Mouse (Mus musculus) adrenal gland (tissue): Measurements from ENCODE around the gene Fsd1.

Experiments used
- intact Hi-C: fragments of 180-260 bp; cut with DNase I; formaldehyde crosslinking; loops from one replicate; pipeline ENCODE4 v1.15.1; 2025

Fsd1 gene

GRCm38 (mm10) chr17:56007444-56008355 is 21.4 kb downstream of the Fsd1 start:
- intact Hi-C loops: loop anchor here (2.0 kb wide), 1 partner anchor 31 kb away; no protein-coding TSS in a partner anchor

DNA sequence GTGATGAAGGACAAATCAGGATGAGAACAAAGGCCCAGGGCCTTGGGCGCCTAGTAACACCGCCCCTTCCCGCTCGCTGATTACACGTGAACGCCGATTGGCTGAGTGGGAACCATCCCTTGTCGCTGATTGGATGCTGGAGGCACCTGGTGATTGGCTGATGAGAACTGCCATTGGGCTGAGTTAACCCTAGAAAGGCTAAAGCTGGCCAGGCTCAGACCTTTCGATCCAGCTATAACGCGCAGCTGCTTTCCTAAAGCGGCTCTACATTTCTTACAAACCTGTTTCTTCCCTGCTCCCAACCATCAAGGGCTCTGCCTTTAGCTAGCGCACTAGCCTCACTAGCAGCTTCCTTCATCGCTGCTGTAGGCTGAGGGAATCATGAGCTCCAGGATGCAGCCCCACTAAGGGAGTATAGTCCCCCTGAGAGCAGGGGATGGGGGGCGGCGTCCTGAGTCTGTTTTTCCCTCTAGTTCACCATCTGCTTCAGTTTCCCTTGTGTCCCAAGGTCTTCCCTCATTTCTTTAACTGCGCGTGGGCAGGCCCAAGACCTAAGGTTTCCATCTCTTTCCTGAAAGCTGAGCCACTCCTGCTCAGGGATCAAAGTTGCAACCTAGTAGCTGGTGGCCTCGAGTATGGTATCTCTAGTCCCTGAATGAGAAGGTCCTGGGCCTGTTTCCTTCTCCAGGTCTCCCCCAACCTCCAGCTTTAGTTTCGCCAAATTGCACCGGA is 22.2 kb downstream of the Fsd1 start:
- intact Hi-C loops: loop anchor here (2.0 kb wide), 1 partner anchor 32 kb away; no protein-coding TSS in a partner anchor

DNA sequence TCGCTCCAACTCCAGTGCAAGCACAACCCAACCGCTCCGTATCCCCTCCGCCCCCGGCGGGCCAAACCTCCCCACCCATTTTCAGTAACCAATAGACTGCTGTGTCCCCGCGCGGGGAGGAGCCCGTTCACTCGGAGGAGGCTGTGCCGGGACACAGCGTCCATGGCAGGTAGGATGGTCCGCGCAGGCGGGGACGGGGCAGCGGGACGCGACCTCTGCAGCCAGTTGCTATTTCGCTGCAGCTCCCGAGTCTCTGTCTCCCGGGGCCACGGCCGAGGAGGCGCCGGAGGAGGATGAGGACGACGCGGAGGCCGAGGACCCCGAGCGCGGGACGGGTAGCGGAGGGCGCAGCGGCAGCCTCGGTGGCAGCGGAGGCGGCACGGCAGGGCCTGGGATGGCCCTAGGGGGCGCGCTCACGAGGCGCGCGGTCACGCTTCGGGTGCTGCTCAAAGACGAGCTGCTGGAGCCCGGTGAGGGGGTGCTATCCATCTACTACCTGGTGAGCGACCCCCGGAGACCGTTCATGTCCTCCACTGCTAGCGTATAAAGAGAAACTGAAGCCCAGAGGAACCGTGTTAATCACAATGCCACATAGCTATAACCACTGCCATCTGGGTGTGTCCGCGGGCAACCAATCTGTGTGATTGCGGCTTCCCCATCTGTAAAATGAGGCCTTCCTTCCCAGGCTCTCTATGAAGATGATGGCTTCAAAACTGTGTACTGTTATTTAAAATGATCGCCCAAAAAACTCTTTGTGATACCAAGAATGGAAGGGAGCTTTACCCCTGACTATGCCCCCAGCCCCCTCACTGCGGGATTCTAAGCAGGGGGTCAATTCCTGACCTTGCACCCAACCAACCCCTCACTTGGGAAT is 23.0 kb downstream of the Fsd1 start:
- intact Hi-C loops: loop anchor here (2.0 kb wide), 1 partner anchor 33 kb away; no protein-coding TSS in a partner anchor

- intact Hi-C loops: loop anchor here (2.0 to 5.0 kb wide), 2 partner anchors 33 to 53 kb away; partner anchors contain the start of gene Yju2
Observed at GRCm38 (mm10) chr17:56009962-56010240, 23.6 kb downstream of the Fsd1 start.

DNA sequence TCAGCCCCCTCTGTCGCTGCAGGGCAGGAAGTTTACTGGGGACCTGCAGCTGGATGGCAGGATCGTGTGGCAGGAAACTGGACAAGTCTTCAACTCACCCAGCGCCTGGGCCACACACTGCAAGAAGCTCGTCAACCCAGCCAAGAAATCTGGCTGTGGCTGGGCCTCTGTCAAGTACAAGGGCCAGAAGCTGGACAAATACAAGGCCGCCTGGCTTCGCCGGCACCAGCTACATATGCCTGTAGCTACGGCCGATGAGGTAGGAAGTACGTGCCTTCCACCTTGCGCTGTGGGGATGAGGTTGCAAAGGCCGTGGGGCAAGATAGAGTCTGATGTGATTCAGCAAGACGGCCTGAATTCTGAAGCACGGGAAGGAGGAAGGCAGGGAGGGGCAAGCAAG is 23.9 kb downstream of the Fsd1 start:
- intact Hi-C loops: loop anchor here (5.0 kb wide), 1 partner anchor 53 kb away; the partner anchor contains the start of gene Yju2

- intact Hi-C loops: loop anchor here (5.0 kb wide), 1 partner anchor 53 kb away; the partner anchor contains the start of gene Yju2
Observed at GRCm38 (mm10) chr17:56010681-56011080, 24.4 kb downstream of the Fsd1 start.

DNA sequence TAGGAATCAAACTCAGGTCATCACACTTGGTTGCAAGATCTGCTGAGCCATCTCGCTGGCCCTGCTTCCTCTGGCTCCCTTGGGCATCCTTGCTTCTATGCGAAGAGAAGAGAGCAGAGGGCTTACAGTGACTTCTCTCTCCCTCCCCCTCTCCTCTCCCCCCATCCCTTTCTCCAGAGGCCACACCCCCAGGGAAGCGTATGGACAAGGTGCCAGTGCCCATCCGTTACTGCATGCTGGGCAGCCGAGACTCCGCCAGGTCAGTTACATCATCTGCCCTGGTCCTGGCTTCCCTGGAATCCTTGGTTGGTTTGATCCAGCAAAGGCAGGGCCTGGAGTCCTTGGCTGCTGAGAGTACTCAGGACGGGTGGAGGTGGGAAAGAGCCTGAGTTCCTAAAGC is 25.1 kb downstream of the Fsd1 start:
- intact Hi-C loops: loop anchor here (5.0 kb wide), 1 partner anchor 54 kb away; the partner anchor contains the start of gene Yju2

- intact Hi-C loops: no loop called here
Observed at GRCm38 (mm10) chr17:56015293-56015692, 29.0 kb downstream of the Fsd1 start.

GRCm38 (mm10) chr17:56016382-56016781 is 30.1 kb downstream of the Fsd1 start:
- intact Hi-C loops: no loop called here

DNA sequence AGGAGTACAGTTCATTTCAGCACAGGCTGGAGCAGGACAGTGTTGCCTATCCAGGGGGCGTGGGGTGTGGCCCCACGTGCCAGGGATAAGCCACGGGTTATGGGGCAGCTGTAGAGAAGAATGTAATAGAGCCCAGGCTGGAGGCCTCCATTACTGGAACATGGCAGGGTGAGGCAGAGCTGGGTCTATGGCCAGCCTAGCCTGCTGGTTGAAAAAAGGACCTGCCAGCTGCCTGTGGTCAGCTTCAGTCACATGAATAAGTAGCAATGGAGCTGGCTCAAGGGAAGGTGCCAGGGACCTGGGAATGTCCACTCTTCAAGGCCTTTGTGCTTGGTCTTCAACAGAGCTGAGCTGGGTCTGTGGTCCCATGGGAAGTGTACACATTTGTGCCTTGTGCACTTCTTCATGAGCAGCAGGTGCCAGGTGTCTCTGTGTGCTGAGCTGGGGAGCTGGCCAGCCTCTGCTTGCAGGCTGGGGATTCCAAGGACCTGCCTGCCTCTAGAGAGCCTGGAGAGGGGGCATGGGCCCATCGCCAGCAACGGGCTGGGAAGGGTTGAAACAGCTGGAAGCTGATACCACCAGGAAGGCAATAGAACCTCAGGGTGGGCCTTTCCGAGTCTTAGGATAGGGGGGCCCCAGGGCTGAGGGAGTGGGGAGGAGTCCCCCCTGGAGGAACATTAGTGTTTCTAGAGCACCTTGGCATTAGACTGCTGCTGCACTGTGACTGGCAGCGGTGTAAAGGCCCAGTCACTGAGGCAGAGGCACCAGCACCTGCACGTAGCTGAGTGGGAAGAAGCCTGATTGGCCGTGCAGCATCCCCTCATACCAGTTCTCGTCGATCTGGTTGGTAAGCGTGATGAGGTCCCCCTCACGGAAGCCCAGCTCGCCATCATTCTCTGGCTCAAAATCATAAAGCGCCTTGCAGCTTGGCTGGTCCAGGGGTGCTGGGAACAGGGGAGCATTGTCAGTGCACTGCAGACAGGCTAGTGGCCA is 30.8 kb downstream of the Fsd1 start:
- intact Hi-C loops: no loop called here

DNA sequence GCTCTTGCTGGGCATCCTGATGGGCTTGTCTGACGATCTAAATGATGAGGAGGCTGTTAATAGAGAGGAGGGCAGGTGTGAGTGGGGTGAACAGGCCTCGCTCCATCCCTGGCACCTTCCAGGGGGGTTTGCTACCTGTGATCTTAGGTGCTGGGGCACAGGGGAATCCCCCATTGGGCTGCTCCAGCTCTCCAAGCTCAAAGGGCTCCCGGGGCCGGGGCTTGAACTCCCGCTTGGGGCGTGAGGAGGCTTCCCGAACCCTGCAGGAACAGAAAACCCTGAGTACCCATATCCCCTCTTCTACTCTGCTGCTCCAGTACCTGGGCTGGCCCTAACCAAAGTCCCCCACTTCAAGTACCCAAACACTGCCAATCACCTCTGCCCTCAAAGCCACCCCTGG is 31.5 kb downstream of the Fsd1 start:
- intact Hi-C loops: no loop called here

GRCm38 (mm10) chr17:56018347-56019131 is 32.2 kb downstream of the Fsd1 start:
- intact Hi-C loops: no loop called here

GRCm38 (mm10) chr17:56020400-56021084 is 34.2 kb downstream of the Fsd1 start:
- intact Hi-C loops: no loop called here

- intact Hi-C loops: no loop called here
Observed at GRCm38 (mm10) chr17:56021161-56021910, 35.0 kb downstream of the Fsd1 start.

- intact Hi-C loops: no loop called here
Observed at GRCm38 (mm10) chr17:56022131-56022988, 36.1 kb downstream of the Fsd1 start.

GRCm38 (mm10) chr17:56022989-56023290 is 36.6 kb downstream of the Fsd1 start:
- intact Hi-C loops: no loop called here

- intact Hi-C loops: no loop called here
Observed at GRCm38 (mm10) chr17:56023386-56023785, 37.1 kb downstream of the Fsd1 start.
